Mouse (Mus musculus) hindbrain, postnatal 0 days (tissue): ENCODE measurements at regions not wholly inside any gene's neighbourhood (a gene's known extent, or its start where the extent isn't known, plus 50 kb on each side); places are given as distances from the start of the nearest gene placed in this dataset.

ENCODE experiments used
- ATAC-seq: fragments of 200-750 bp; cut with Nextera tagmentation; 2 replicates; pipeline ENCODE4 v1.8.0; 2017; ENCODE audit warnings: mild to moderate bottlenecking, moderate TSS enrichment, moderate library complexity
- DNase-seq: peaks from one replicate; pipeline ENCODE4 v3.0.0-alpha.2; 2015; ENCODE audit warnings: low spot score
- H3K27ac ChIP-seq: fragments of 300-500 bp; sonication (generic); 2 replicates; pipeline ENCODE4 v1.5.1; 2014; ENCODE audit warnings: mild to moderate bottlenecking
- H3K27me3 ChIP-seq: fragments of 300-500 bp; sonication (generic); 2 replicates; pipeline ENCODE4 v1.6.1; 2014; ENCODE audit warnings: low read length, mixed read lengths; ENCODE audit not compliant: insufficient read depth
- H3K36me3 ChIP-seq: fragments of 300-500 bp; sonication (generic); 2 replicates; pipeline ENCODE4 v1.6.1; 2014; ENCODE audit warnings: low read length, mixed read lengths; ENCODE audit not compliant: insufficient read depth
- H3K4me1 ChIP-seq: fragments of 300-500 bp; sonication (generic); 2 replicates; pipeline ENCODE4 v1.6.1; 2014; ENCODE audit warnings: antibody characterized with exemption, low read length, mixed read lengths; ENCODE audit not compliant: insufficient read depth
- H3K4me2 ChIP-seq: fragments of 300-500 bp; sonication (generic); 2 replicates; pipeline ENCODE4 v1.6.1; 2014; ENCODE audit warnings: low read depth, mild to moderate bottlenecking, low read length, moderate library complexity, mixed read lengths
- H3K4me3 ChIP-seq: fragments of 300-500 bp; sonication (generic); 2 replicates; pipeline ENCODE4 v1.5.1; 2014; ENCODE audit warnings: low read length
- H3K9ac ChIP-seq: fragments of 300-500 bp; sonication (generic); replicated peaks from 2 replicates; pipeline ENCODE4 v1.6.1; 2014; ENCODE audit warnings: mild to moderate bottlenecking, low read length, moderate library complexity, mixed read lengths
- H3K9me3 ChIP-seq: fragments of 300-500 bp; sonication (generic); 2 replicates; pipeline ENCODE4 v1.6.1; 2016; ENCODE audit warnings: low read length, mixed read lengths
- CTCF ChIP-seq: IDR thresholded peaks from 2 replicates; pipeline ENCODE4 v1.5.1; 2016; ENCODE audit warnings: antibody characterized with exemption, control low read depth, low read depth
- WGBS: fragments of 180-500 bp; shearing (Covaris S2); extraction: QIAGEN DNeasy Blood & Tissue Kit; methylation state at CpG from one replicate; pipeline ENCODE4 v1.1.7; 2014; 5-methylcytosine and 5-hydroxymethylcytosine counted together

DNA sequence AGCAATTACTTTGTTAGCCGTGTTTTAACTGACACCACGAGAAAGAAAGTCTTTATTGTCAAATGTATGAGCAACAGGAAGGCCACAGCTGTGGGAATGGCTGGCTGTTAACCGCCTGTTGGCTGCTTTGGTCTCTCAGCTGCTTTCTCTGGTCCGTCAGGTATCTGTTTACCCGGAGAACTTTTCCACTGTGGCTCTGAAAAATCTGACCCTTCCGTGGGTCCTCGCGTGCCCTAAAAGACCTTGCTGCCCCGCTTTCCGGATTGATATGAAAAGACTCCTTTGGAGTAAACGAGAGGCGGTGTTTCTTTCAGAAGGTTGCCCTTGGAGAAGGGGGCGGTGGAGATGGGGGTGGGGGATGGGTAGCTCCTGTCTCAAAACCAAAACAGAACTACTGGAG, 75.9 kb downstream of the Sox14 start:
- H3K4me1 ChIP-seq, result no peaks in the 10 kb centered on the region
- peak overlapping the region; percentile 65 for H3K4me2 ChIP-seq
- H3K9ac ChIP-seq, result no peak overlapping the region
- WGBS, result 2% methylated on average over 13 of the region's 13 CpGs
- no peaks in the 10 kb centered on the region for H3K27me3 ChIP-seq
- no peak for TF ChIP-seq CTCF
- no peak for ATAC-seq
- DNase-seq, result peak; percentile 18
- no peaks in the 10 kb centered on the region for H3K36me3 ChIP-seq
- H3K9me3 ChIP-seq, result no peaks in the 10 kb centered on the region
- peak overlapping the region; percentile 29 for H3K4me3 ChIP-seq
- no peak overlapping the region for H3K27ac ChIP-seq

- ATAC-seq, result peak; percentile 86
- peak overlapping the region; percentile 29 for H3K4me3 ChIP-seq
- TF ChIP-seq CTCF, result no peak
- no peaks in the 10 kb centered on the region for H3K36me3 ChIP-seq
- H3K27ac ChIP-seq, result no peak overlapping the region
- no peaks in the 10 kb centered on the region for H3K4me1 ChIP-seq
- H3K9me3 ChIP-seq, result no peaks in the 10 kb centered on the region
- H3K4me2 ChIP-seq, result peak overlapping the region; percentile 65
- DNase-seq, result peak; percentile 59
- H3K27me3 ChIP-seq, result no peaks in the 10 kb centered on the region
- no peak overlapping the region; the same call in 1 of the 2 replicates for H3K9ac ChIP-seq
- WGBS, result 1% methylated on average over 16 of the region's 16 CpGs
Measured at GRCm38 (mm10) chr9:99799387-99800021, 76.5 kb downstream of the Sox14 start.

GRCm38 (mm10) chr9:99797066-99797770, 78.8 kb downstream of the Sox14 start:
- no peaks in the 10 kb centered on the region for H3K4me1 ChIP-seq
- 12% methylated on average over 9 of the region's 9 CpGs for WGBS
- no peaks in the 10 kb centered on the region for H3K9me3 ChIP-seq
- H3K27me3 ChIP-seq, result no peaks in the 10 kb centered on the region
- H3K36me3 ChIP-seq, result no peaks in the 10 kb centered on the region
- no peak overlapping the region for H3K27ac ChIP-seq
- TF ChIP-seq CTCF, result no peak
- H3K4me2 ChIP-seq, result no peak overlapping the region
- H3K9ac ChIP-seq, result no peak overlapping the region
- DNase-seq (peak; percentile 37), ATAC-seq (peak; percentile 55; the same call in 1 of the 2 replicates)
- H3K4me3 ChIP-seq, result no peak overlapping the region

GRCm38 (mm10) chr9:99792700-99793099, 75.6 kb upstream of the Cldn18 start:
- Histone ChIP-seq H3K4me3 (no peak overlapping the region), H3K36me3 (no peaks in the 10 kb centered on the region), H3K4me1 (no peaks in the 10 kb centered on the region), H3K9me3 (no peaks in the 10 kb centered on the region), H3K27ac (no peak overlapping the region), H3K4me2 (no peak overlapping the region), H3K9ac (no peak overlapping the region), H3K27me3 (no peaks in the 10 kb centered on the region)
- no peak for TF ChIP-seq CTCF
- 75% methylated on average over 7 of the region's 7 CpGs for WGBS
- DNase-seq, result no peak
- ATAC-seq, result no peak

GRCm38 (mm10) chr9:99786864-99787263, 69.8 kb upstream of the Cldn18 start:
- 84% methylated on average over 7 of the region's 7 CpGs for WGBS
- no peak overlapping the region for H3K4me2 ChIP-seq
- TF ChIP-seq CTCF, result no peak
- H3K4me3 ChIP-seq, result no peak overlapping the region
- no peaks in the 10 kb centered on the region for H3K27me3 ChIP-seq
- H3K9me3 ChIP-seq, result no peaks in the 10 kb centered on the region
- no peak overlapping the region for H3K9ac ChIP-seq
- ATAC-seq (no peak), DNase-seq (no peak)
- H3K4me1 ChIP-seq, result no peaks in the 10 kb centered on the region
- no peak overlapping the region for H3K27ac ChIP-seq
- no peaks in the 10 kb centered on the region for H3K36me3 ChIP-seq

DNA sequence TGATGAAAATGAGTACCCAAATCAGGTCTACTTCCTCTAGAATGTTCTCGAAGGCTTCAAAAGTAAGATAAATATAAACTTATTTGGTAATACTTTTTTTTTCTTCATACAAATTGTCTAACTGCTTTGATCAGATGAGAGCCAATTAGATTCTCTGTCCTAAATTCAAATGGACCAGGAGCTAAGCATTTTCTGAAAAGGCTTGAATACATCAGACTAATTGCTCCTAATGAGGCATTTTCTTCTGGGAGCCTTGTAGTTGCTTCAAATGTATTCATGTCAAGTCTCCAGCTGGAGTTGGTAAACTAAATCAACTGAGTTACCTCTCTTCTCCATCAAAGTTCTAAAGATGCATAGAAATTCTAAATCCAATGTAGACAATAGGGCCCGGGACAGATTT, 66.1 kb upstream of the Cldn18 start:
- Histone ChIP-seq H3K36me3 (no peaks in the 10 kb centered on the region), H3K9me3 (no peaks in the 10 kb centered on the region), H3K27me3 (no peaks in the 10 kb centered on the region), H3K27ac (no peak overlapping the region), H3K9ac (no peak overlapping the region), H3K4me1 (no peaks in the 10 kb centered on the region), H3K4me3 (no peak overlapping the region), H3K4me2 (no peak overlapping the region)
- no peak for DNase-seq
- no peak for TF ChIP-seq CTCF
- ATAC-seq, result no peak
- 75% methylated on average over 2 of the region's 2 CpGs for WGBS

- no peak for ATAC-seq
- 62% methylated on average over 7 of the region's 7 CpGs for WGBS
- no peak for TF ChIP-seq CTCF
- Histone ChIP-seq H3K27me3 (no peaks in the 10 kb centered on the region), H3K4me1 (no peaks in the 10 kb centered on the region), H3K9ac (no peak overlapping the region), H3K4me2 (no peak overlapping the region), H3K4me3 (no peak overlapping the region), H3K9me3 (no peaks in the 10 kb centered on the region), H3K36me3 (no peaks in the 10 kb centered on the region), H3K27ac (no peak overlapping the region)
- DNase-seq, result no peak
Measured at GRCm38 (mm10) chr9:99782364-99783119, 65.5 kb upstream of the Cldn18 start.
